Mouse (Mus musculus) left cerebral cortex, adult 9 months (tissue): ENCODE data around the gene Rel.

Experiments used
- DNase-seq, 2 experiments: peaks; one replicate each; pipeline ENCODE4 v3.0.0; 2022; ENCODE audit warnings: low spot score in 2 of 2

Gene Rel

DNA sequence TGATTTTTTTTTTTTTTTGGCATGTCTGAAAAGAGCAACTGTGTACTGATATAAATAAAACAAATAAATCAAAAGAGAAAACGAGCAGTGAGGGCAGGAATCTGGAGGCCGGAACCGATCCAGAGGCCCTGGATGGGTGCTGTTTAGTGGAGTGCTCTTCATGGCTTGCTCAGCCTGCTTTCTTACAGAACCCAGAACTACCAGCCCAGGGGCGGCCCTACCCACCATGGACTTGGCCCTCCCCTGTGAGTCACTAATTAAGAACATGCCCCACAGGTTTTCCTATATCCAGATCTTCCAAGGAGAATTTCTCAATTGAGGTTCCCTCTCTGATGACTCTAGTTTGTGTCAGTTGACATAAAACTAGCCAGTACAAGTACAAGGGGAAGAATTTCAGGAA lies 24.7 kb downstream of the Rel start:
- DNase-seq = no peak

DNA sequence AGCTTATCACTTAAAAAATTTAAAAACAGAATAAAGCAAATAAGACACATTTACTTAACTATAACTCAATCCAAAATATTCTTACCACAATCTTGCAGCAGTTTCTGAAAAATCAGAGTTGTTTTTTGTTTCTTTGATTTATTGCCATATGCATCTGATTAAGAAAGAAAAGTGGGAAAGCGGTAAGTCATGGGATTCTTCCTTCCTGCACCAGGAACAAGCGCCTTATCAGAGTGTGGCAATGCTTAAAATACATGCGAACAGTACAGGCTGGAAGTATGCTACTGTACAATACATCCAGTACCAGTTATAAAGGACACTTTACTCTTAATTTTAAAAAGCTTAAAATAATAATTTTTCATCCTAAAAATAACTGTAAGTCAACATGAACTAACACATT lies 26.4 kb downstream of the Rel start:
- no peak for DNase-seq

DNA sequence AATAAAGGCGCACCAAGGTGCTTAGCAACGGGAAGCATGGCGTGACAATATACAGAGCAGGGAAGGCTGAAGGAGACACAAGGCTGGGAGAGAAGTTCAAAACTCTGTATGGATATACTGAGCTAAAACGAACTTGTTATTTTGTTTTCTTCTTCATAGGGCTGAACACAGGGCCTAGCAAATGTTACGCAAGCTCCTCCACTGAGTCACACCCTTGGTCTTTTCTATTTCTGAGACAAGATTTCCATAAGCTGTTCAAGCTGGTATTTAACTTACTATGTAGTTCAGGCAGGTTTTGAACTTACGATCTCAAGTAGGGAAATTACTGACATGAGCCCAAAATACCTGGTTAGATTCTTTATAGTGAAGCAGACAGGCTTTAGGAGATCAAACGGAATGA lies 29.4 kb downstream of the Rel start:
- DNase-seq = no peak

DNA sequence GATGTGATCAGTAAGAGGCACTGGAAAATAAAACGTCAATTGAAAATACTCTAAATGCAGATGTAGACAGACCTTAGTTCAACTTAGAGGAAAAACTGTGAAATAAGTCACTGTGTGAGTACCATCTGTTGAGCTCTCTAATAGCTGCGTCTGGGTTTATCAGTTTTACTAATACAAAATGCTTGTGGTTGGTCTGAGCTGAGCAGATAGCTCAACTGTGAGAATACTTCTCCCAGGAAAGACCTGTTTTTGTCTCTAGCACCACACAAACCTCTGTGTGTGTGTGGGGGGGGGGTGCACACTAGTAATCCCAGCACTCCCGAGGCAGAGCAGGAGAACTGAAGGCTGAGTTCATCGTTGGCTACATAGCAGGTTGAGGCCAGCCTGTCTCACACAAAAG lies 29.9 kb downstream of the Rel start:
- DNase-seq = no peak

DNA sequence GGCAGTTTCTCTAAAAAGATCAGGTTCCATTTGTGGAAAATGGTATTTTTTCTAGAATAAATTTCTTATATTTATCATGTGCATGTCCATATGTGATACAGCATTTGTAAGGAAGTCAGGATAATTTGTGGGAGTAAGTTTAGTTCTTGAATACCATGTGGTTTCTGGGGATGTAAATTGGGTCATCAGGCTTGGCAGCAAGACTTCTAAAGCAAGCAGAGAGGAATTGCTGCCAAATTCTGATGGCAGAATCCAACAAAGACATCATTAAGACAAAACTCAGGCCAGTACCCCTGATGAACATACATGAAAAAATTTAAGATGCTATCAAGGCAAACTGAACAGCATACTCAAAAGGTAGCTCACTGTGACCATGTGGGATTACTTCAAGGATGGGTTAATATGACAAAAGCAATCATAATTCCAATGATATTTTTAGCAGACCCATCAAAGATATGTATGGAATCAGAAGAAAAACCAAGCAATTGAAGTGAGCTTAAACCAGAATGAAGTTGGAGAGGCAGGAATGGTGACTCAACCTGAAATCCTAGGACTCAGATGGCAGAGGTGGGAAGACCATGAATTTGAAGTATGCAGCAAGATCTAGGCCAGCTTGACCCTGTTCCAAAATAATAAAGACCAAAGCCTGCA lies 34.8 kb downstream of the Rel start:
- peak in 1 of 2 experiments; percentile 9 for DNase-seq

DNA sequence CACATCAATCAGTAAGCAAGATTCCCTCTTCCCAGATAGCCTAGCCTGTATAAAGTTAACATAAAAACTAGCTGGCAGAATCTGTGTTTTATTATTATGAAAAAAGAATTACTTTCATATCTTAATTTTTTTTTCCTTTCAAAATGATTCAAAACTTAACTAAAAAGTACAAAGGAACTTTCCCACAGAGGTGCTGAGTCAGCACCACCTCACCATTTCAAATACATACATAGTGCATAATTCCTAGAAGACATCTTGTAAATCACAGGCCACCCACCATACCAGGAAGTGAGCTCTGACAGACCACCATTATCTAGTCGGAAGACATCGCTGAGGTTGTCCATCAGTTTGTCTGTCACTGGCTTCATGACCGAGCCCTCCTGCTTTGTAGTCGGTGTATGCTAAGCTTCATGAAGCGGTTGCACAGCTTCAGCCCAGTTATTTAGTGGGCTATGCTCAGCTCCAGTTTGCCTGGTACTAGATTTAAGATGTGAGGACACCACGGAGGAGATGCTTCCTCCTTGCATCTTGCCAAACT lies 36.0 kb downstream of the Rel start:
- DNase-seq = no peak

DNA sequence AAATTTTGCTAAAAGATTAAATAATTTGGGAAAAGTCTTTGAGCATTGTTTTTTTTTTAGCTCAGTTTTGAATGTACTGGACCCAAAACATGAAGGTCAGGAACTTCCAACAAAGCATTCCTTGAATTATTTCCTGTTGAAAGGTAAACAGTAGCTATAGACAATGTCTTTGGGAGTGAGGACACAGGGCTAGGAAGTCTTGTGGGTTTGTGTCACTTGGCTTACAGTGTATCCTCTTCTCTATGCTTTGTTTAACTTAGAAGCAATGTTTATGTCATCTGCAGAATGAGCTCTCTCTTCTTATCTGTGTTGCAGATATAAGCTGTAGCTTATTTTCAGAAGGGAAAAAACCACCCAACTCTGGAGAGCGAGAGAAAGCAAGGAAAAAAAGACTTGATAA lies 37.9 kb downstream of the Rel start:
- no peak for DNase-seq

DNA sequence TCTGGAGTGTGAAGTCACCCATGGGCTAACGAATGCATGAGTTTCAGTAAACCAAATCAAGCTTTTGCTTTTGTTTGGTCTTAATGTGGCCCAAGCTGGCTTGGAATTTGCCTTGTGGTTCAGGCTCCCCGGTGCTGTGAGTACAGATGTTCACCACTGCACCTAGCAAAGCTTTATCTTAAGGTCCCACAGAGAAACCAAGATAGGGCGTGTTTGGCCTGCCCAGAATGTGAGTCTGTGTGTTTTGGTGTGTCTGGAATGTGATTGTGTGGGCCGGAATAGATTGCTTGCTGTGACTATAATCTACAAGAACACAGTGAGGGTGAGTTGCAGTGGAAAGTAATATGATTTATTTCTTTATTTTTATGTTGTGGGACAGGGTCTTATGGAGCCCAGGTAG lies 40.6 kb downstream of the Rel start:
- no peak for DNase-seq

DNA sequence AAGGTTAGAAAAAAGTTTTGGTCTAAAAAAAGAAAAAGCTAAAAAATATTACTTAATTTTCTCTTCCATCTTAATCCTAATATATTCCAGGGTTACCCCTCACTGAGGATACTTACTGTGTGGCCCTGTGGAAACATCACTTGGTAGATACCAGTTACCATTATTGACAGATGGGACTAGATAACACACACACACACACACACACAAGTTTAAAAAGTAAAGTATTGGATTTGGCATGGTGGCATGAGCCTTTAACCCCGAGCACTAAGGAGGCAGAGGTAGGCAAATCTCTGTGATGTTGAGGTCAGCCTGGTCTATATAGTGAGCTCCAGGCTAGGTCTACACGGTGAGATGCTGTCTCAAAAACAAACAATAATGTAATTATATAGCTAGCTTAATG lies 42.6 kb downstream of the Rel start:
- DNase-seq = no peak

DNA sequence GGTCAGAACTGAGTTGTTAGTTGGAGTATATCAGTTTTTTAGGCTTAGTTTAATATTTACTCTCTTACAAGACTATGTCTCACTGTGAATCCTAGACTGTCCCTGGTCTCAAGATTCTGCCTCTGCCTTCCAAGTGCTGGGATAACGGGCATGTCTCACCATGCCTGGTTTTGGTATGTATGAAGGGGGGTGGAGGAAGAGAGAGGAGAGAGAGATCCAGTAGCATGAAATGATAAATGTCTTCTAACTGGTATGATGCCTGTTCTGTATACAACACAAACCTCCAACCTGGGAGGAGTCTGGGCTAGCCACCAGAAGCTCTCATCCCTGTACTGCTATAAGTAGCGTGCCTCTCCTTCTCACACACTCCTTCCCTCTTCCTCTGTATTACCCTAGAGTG lies 44.3 kb downstream of the Rel start:
- DNase-seq = no peak

DNA sequence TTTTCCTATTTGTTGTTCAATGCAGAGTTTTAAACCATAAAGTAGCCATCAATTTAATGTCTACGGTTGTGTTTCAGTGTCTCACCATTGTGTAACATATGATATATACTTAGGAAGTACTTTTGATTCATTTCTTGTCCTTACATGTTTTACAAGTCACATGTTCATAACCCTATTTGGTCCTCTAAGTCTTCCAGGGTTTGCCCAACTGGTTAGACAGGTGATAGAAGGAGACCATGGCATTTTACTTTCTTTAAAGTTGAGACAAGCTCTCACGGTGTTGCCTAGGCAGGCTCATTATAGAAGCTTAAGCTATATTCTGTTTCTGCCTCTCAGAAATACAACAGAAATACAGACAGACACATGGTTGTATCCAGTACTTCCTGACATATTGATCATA lies 44.9 kb downstream of the Rel start:
- no peak for DNase-seq

DNA sequence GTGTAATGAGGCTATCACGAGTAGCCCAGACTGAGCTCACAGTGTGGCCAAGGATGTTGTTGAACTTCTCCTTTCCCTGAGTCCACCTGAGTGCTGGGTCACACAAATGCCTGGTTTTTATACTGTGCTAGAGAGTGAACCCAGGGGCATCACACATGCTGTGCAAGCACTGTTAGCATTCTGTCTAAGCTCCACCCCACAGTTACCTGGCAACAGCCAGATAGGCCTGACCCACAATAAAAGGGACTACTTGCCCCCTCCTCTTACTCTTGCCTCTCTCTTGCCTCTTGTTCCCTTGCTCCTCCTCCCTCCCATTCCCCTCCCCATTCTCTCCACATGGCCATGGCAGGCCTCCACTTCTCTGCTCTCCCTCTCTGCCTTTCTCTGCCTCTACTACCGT lies 48.4 kb downstream of the Rel start:
- no peak for DNase-seq

DNA sequence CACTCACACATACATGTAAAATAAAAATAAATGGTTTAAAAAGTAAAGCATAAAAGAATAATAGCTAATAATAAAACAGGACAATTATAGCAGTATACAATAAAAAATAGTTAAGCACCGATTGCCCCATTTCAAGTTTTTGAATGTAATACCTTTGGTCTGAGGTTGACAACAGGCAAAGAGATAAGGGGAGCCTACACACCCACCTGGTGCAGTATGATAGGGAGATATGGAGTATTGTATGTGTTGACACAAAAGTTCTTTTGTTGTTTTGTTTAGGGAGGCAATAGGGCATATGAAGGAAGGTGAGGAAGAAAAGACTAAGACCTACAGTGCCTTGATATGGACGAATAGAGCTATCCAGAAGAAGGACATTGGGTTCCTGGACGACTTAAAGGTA lies 50.9 kb downstream of the Rel start:
- no peak for DNase-seq

DNA sequence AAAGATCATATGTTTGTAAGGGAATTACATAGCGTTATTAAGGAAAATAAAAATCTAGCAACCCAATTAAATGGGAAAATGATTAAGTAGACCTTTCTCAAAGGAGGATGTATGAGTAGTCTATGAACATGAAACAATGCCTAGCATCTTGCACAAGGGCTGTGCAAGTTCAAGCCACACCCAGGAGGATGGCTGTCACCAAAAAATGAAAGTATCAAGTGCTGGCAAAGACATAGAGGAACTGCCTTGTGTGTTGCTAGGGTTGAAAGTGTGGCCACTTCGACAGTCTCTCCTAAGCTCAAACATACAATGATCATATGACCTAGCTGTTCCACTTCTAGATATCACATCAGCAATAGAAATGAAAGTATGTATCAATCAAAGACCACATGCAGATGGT lies 51.9 kb downstream of the Rel start:
- DNase-seq = no peak

DNA sequence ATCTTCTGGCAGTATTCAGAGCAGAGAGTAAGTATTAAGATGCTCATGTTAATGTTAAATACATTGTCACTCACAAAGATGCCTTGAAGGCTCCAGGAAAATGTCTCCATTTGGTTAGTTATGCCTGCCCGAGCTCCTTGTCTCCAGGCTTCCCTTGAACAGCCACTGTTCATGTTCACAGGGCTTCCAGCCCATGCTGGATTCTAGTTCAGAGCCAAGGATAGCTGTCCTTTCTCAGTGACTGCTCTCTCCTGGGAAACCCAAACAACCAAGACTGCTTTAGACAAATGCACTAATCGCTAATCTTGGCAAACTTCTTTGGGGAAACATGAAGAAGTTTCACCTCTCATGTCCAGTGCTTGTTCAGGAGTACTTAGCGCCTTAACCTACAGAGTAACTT lies 58.5 kb downstream of the Rel start:
- no peak for DNase-seq

DNA sequence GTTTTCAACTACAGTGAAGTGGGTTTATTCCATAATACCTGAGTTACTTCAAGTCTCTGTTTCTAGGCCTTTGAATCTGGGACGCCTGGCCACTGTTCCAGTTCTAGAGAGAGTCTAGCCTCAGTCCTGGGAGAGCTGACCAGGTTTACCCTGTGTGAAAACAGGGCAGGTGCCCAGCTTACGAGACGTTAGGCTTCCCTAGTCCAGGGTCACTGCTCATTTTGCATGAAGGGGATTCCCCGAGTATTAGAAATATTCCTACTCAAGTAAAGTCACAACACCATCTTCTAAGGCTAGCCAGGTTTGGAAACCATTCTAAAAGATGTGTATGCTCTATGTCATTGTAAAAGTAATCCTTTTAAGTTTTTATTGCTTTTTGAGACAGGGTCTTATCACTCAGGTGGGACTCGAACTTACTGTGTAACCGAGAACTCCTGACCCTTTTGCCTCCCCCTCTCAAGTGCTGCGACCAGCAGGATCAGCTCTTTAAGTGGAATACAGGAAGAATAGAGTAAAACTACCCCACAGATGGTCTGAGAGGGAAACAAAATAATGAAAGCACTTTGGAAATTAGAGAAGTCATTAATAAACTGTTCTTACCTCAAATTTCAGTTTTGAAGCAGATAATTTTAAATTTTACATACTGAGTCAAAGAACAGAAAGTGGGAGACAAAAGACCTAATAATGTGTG lies 66.0 kb downstream of the Rel start:
- DNase-seq = no peak

DNA sequence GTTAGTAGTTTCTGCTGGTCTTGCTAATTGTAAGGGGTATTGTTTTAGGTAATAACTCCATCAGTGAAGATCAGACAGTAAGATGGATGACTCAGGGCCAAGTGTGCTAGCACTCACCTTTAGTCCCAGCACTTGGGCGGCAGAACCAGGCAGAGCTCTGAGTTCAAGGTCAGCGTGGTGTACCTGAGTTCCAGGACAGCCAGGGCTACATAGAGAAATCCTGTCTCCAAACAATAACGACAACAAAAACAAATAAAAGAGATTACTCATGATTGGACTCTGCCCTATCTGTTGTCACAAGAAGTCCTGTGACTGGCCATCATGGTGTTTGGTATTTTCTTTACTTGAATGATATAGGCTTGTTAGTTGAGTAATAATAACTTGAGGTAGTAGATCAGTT lies 68.9 kb downstream of the Rel start:
- DNase-seq = no peak

DNA sequence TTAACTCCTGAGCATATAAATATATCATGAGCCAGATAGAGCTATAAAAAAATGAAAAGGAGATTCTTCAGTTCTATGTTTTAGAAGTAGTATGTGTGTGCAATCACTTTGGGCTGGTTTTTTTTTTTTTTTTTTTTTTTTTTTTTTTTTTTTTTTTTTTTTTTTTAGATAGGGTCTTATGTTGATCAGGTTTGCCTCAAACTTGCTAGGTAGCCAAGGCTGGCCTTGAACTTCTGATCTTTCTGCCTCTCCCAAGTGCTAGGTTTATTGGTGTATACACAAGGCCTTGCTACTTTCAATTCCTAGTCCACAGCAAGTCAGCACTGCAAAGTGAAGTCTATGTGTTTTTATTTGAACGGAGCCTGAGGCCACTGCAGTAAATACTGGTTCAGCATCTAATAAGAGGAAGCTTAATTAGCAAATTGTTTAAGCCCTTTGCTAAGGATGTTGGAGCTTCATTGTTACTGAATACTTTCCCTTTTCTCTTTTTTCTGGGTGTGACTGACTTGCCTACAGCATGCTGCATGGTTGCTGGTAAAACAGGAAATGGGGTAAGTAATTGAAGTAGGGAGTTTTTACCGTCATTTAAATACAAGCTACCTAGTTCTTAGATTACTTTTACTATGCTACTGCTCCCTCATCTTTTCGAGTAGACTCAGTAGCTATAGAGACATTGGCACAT lies 71.2 kb downstream of the Rel start:
- no peak for DNase-seq

DNA sequence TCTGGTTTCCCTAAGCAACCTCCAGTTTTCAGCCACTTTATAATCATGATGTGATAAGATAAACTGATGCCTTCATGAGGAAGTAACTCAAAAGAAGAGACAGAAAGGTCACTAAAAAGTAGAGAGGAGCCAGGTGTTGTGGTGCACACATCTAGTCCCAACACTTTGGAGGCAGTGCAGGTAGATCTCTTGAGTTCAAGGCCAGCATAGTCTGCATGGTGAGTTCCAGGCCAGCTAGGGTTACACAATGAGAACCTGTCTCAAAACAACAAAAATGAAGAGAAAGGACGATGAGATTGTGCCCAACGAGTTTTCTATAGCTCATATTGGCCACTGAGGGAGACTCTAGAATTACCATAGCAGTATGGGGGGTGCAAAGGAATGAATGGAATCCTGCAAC lies 72.2 kb downstream of the Rel start:
- DNase-seq = no peak

DNA sequence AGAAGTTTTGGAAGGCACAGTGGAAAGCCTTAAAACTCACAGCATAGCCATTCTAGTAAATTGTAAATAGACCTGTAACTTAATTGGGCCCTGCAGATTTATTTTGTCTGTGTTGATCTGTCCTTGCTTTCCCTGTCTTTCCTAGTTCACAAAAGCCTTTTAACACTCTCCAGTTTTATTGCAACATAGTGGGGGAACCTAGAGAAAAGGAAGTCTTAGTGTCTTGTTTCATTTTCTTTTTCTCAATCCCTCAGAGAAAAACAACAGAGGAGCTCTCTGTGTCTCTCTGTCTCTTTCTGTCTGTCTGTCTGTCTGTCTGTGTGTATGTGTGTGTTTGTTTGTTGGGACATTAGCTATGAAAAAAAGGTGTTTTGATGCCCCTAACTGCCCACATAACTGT lies 74.9 kb downstream of the Rel start:
- no peak for DNase-seq

DNA sequence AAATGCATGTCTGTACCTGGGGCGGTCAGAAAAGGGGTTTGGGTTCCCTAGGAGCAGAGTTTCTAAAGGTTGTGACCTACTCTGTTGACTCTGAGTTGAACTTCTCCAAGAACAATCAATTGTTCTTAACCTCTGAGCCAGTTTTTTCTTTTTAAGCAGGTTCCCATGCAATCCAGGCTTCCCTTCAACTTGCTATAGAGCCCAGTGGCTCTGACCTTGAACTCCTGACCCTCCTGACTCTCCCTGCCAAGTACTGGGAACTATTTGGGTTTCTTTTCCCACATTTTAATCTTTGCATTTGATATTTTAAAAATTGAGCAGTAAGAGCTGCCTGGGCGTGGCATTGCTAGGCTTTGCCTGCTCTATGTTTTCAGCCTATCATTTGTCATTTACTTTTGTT lies 77.5 kb downstream of the Rel start:
- DNase-seq = no peak

DNA sequence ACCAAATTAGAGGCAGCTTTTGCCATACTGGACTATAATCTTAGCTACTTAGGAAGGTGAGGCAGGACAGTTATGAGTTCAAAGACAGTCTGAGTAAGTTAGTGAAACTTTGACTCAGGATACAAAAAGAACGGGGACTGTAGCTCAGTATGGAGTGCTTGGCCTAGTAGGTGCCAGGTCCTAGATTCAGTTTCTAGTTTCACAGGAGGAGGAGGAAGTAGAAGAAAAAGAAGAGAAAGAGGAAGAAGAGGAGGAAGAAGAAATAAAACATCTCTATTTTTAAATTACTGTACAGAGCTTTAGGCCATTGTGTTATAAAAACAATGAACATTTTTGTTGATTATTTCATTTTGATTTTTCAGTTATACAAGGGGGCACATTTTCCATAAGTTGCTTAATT lies 82.7 kb downstream of the Rel start:
- DNase-seq = no peak
